Mouse (Mus musculus): ENCODE measurements at regions not wholly inside any gene's neighbourhood (a gene's known extent, or its start where the extent isn't known, plus 50 kb on each side); places are given as distances from the start of the nearest gene placed in this dataset.

DNA sequence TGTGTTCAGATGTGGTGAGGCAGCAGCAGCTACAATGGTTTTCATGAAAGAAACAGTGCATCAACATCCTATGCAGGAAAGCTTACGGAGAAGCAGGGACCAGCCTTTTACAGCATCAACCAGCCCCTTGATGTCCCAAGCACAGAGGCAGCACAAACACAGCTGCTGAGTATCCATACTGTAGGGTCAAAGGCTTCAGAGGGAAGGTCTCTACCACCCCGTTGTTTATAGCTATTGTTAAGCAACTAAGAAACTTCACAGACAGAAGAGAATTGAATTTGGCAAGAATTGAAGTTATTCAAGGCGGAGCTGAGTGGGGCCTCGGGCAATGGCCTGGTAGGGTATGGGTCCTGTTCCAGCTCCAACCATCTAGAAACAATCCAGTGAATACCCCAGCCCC, 256.8 kb upstream of the Pabpc6 start:
- TF ChIP-seq POLR2A (IDR thresholded peaks at IDR 0.05; ENCODE audit: borderline replicate concordance, extremely low read depth, insufficient read depth, insufficient read length, poor library complexity, severe bottlenecking) (no peak), CTCF (IDR thresholded peaks at IDR 0.05; ENCODE audit: borderline replicate concordance, extremely low read depth, insufficient read depth, insufficient read length) (no peak)
